Mouse (Mus musculus): ENCODE data around the gene Nckipsd. TPM values are rescaled to one million over a fixed set of nuclear protein-coding genes. Genes with fewer than 3 reads are reported as not detected.

Nckipsd gene
- polyA plus RNA-seq, 1 experiment: 5.6 TPM

DNA sequence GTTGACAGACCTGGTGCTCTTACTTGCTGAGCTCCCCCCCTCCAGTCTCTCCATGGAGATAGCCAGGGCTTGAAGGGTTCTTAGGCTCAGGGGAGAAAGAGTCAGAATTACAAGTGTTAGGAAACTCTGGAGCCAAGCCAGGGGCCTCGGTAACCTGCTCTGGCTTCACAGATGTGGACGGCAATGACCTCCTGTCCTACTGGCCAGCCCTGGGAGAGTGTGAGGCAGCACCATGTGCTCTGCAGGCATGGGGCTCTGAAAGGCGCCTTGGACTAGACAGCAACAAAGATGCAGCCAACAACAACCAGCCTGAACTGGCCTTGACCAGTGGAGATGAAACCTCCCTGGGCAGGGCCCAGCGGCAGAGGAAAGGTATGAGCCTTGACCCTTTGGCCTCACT is 39.2 kb downstream of the Nckipsd start:
- peaks cover 6% of the 10 kb centered on the region; the same call in 1 of the 2 replicates for H3K4me1 ChIP-seq (ENCODE audit: control insufficient read depth, insufficient read depth, low read length)
- H3K36me3 ChIP-seq (ENCODE audit: control insufficient read depth, insufficient read depth, low read length): no peaks in the 10 kb centered on the region
- TF ChIP-seq POLR2A (IDR thresholded peaks at IDR 0.05; ENCODE audit: control insufficient read depth, low read depth, low read length) (no peak), CTCF (IDR thresholded peaks at IDR 0.05; ENCODE audit: control insufficient read depth, insufficient read depth, insufficient replicate concordance, low read depth, low read length) (no peak)
- no peak overlapping the region for H3K4me3 ChIP-seq (ENCODE audit: control insufficient read depth, low read depth, low read length)
- no peak overlapping the region for H3K27ac ChIP-seq (ENCODE audit: control insufficient read depth, insufficient read depth, low read depth, low read length)
- no peaks in the 10 kb centered on the region for H3K27me3 ChIP-seq (ENCODE audit: control insufficient read depth, insufficient read depth, low read length)

- Histone ChIP-seq H3K4me3 (ENCODE audit: control insufficient read depth, low read depth, low read length) (no peak overlapping the region), H3K4me1 (ENCODE audit: control insufficient read depth, insufficient read depth, low read length) (peaks cover 11% of the 10 kb centered on the region), H3K36me3 (ENCODE audit: control insufficient read depth, insufficient read depth, low read length) (no peaks in the 10 kb centered on the region), H3K27me3 (ENCODE audit: control insufficient read depth, insufficient read depth, low read length) (no peaks in the 10 kb centered on the region), H3K27ac (ENCODE audit: control insufficient read depth, insufficient read depth, low read depth, low read length) (no peak overlapping the region)
- TF ChIP-seq CTCF (IDR thresholded peaks at IDR 0.05; ENCODE audit: control insufficient read depth, insufficient read depth, insufficient replicate concordance, low read depth, low read length): no peak
- no peak for TF ChIP-seq POLR2A (IDR thresholded peaks at IDR 0.05; ENCODE audit: control insufficient read depth, low read depth, low read length)
These were observed 40.3 kb downstream of the Nckipsd start for GRCm38 (mm10) chr9:108848419-108848818.

DNA sequence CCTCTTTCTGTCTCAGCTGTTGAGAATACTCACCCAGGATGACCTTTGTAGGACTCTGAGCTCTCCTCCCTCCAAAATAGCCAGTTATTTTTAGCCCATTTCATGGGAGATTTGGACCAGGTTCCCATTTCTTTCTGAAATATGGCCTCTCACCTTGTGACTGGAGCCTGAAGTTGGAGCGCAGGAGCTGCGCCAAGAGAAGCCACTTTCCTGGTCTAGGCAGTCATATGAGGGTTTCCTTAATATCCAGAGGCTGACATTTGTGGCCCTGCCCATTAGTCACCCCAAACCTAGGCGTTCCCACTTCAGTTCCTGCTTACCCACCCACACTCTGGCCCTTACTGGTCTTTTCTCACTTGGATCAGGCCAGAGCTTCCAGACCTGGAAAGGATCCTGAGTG is 44.8 kb downstream of the Nckipsd start, which contains the start of gene Slc26a6:
Gene Slc26a6 (plus strand): TSS at position 308 of the 400 bp plus-strand sequence.
- H3K4me3 ChIP-seq (ENCODE audit: control insufficient read depth, low read depth, low read length): peak within 1 kb of the TSS; percentile 70
- H3K27me3 ChIP-seq (ENCODE audit: control insufficient read depth, insufficient read depth, low read length): no peaks in the 10 kb centered on the region
- no peaks in the 10 kb centered on the region for H3K36me3 ChIP-seq (ENCODE audit: control insufficient read depth, insufficient read depth, low read length)
- peak within 1 kb of the TSS; percentile 31; the same call in 1 of the 2 replicates for H3K27ac ChIP-seq (ENCODE audit: control insufficient read depth, insufficient read depth, low read depth, low read length)
- H3K4me1 ChIP-seq (ENCODE audit: control insufficient read depth, insufficient read depth, low read length): peaks cover 28% of the 10 kb centered on the region
- TF ChIP-seq CTCF (IDR thresholded peaks at IDR 0.05; ENCODE audit: control insufficient read depth, insufficient read depth, insufficient replicate concordance, low read depth, low read length) (no peak), POLR2A (IDR thresholded peaks at IDR 0.05; ENCODE audit: control insufficient read depth, low read depth, low read length) (no peak)

DNA sequence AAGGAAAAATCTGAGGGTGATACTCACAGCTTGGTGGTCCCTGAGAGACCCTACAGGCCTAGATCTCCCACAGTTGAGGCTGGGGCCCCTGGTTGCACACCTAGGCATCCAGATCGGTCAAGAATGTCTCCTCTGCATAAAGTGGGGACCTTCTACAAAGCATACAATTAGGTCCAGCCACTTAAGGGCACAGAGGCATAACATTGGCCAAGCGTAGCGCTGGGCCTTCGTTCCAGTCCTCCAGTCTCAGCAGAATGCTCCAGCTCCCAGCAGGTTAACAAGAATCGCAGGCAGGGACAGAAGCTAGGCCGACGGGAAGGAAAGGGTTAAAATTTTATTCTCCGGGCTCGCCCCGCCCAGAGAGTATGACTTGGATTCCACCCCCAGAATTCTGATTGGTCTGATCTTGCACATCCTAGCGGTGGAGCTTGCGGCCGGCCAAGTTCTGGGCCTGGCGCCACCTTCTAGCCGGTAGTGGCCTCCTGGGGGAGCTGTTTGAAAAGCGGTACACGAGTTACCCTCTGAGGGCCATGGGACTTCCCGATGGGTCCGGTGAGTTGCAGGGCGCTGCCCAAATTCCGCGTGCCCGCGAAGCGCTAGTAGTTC is 45.6 kb downstream of the Nckipsd start:
- H3K27ac ChIP-seq (ENCODE audit: control insufficient read depth, insufficient read depth, low read depth, low read length): no peak overlapping the region
- TF ChIP-seq POLR2A (IDR thresholded peaks at IDR 0.05; ENCODE audit: control insufficient read depth, low read depth, low read length): no peak; the same call in 1 of the 2 replicates
- peak; percentile 32; the same call in 1 of the 2 replicates for TF ChIP-seq CTCF (IDR thresholded peaks at IDR 0.05; ENCODE audit: control insufficient read depth, insufficient read depth, insufficient replicate concordance, low read depth, low read length)
- peaks cover 28% of the 10 kb centered on the region for H3K4me1 ChIP-seq (ENCODE audit: control insufficient read depth, insufficient read depth, low read length)
- no peaks in the 10 kb centered on the region for H3K36me3 ChIP-seq (ENCODE audit: control insufficient read depth, insufficient read depth, low read length)
- H3K4me3 ChIP-seq (ENCODE audit: control insufficient read depth, low read depth, low read length): peak overlapping the region; percentile 70
- H3K27me3 ChIP-seq (ENCODE audit: control insufficient read depth, insufficient read depth, low read length): no peaks in the 10 kb centered on the region

DNA sequence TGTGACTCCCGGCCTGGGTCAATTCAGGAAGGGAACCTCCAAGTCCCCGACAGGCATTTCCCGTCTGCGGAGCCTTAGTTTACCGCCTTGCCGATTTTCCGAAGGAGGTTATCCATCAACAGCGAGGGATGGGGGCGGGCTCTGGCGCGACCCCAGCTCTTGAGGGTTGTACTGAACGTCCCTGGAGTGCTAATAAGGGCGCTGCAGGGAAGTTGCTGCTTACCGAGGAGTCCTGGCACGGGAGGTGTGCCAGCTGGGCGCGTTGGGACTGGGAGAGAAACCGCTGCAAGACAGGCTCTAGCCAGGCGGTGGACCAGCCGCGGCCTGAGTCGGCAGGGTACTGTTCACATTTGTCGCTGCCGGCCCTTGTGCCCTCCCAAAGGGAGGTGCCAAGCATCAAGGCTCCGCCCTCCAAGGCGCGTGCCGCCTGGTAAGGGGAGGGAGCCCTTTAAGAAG is 46.1 kb downstream of the Nckipsd start:
- peaks cover 28% of the 10 kb centered on the region for H3K4me1 ChIP-seq (ENCODE audit: control insufficient read depth, insufficient read depth, low read length)
- peak; percentile 49; the same call in 1 of the 2 replicates for TF ChIP-seq POLR2A (IDR thresholded peaks at IDR 0.05; ENCODE audit: control insufficient read depth, low read depth, low read length)
- TF ChIP-seq CTCF (IDR thresholded peaks at IDR 0.05; ENCODE audit: control insufficient read depth, insufficient read depth, insufficient replicate concordance, low read depth, low read length): no peak
- no peaks in the 10 kb centered on the region for H3K36me3 ChIP-seq (ENCODE audit: control insufficient read depth, insufficient read depth, low read length)
- no peaks in the 10 kb centered on the region for H3K27me3 ChIP-seq (ENCODE audit: control insufficient read depth, insufficient read depth, low read length)
- peak overlapping the region; percentile 70 for H3K4me3 ChIP-seq (ENCODE audit: control insufficient read depth, low read depth, low read length)
- no peak overlapping the region; the same call in 1 of the 2 replicates for H3K27ac ChIP-seq (ENCODE audit: control insufficient read depth, insufficient read depth, low read depth, low read length)

DNA sequence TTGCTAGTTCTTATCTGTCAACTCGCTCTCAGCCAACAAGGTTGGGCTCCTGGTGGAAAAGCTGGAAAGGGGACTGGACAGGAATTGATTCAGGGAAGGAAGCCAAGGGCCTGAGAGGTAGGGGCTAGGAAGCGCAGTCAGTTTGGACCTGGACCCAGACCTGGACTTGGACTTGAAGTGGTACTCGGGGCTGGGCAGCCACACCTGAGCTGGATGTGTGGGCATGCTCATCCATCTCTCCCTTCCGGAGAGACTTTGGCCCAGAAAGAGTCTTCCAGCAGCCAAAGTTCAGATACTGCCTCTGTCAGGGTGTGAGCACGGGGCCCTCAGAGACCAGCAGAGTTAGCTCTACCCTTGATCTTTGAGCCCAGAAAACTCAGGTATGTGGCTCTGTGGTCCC is 47.2 kb downstream of the Nckipsd start:
- TF ChIP-seq CTCF (IDR thresholded peaks at IDR 0.05; ENCODE audit: control insufficient read depth, insufficient read depth, insufficient replicate concordance, low read depth, low read length): no peak
- TF ChIP-seq POLR2A (IDR thresholded peaks at IDR 0.05; ENCODE audit: control insufficient read depth, low read depth, low read length): no peak
- Histone ChIP-seq H3K4me1 (ENCODE audit: control insufficient read depth, insufficient read depth, low read length) (peaks cover 28% of the 10 kb centered on the region), H3K4me3 (ENCODE audit: control insufficient read depth, low read depth, low read length) (no peak overlapping the region), H3K27me3 (ENCODE audit: control insufficient read depth, insufficient read depth, low read length) (no peaks in the 10 kb centered on the region), H3K36me3 (ENCODE audit: control insufficient read depth, insufficient read depth, low read length) (no peaks in the 10 kb centered on the region), H3K27ac (ENCODE audit: control insufficient read depth, insufficient read depth, low read depth, low read length) (no peak overlapping the region)

DNA sequence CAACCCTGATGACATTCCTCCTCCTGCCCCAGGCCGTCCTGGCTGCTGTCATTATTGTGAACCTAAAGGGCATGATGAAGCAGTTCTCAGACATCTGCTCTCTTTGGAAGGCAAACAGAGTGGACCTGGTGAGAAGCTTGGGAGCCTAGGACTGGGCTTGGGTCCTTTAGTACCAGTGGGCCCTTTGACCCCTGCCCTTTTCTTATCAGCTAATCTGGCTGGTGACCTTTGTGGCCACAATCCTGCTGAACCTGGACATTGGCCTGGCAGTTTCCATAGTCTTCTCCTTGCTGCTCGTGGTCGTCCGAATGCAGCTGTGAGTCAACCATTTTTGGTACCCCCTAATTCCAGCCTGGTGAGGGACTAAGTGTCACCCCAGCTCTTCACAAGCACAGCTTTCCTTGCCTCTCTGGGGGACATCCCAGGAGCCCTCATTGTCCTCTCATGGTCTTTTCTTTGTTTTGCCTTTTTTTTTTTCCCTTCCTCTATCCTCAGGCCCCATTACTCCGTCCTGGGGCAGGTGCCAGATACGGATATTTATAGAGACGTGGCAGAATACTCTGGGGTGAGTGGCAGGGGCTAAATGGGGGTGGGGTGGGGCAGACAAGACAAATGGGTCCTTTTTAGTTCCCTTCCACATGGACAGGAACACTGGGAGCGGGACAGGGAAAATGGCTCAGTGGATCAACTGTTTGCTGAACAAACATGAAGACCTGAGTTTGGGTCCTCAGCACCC is 50.8 kb downstream of the Nckipsd start:
- Histone ChIP-seq H3K36me3 (ENCODE audit: control insufficient read depth, insufficient read depth, low read length) (no peaks in the 10 kb centered on the region), H3K4me1 (ENCODE audit: control insufficient read depth, insufficient read depth, low read length) (peaks cover 14% of the 10 kb centered on the region), H3K4me3 (ENCODE audit: control insufficient read depth, low read depth, low read length) (no peak overlapping the region), H3K27ac (ENCODE audit: control insufficient read depth, insufficient read depth, low read depth, low read length) (no peak overlapping the region), H3K27me3 (ENCODE audit: control insufficient read depth, insufficient read depth, low read length) (no peaks in the 10 kb centered on the region)
- TF ChIP-seq POLR2A (IDR thresholded peaks at IDR 0.05; ENCODE audit: control insufficient read depth, low read depth, low read length) (no peak), CTCF (IDR thresholded peaks at IDR 0.05; ENCODE audit: control insufficient read depth, insufficient read depth, insufficient replicate concordance, low read depth, low read length) (no peak)

Other genes with a start within 250 kb of the Nckipsd start
- gene Impdh2, start 248.1 kb upstream of the Nckipsd start, polyA plus RNA-seq (2012; rRNA removed): 172 and 183 TPM in 2 replicates
- gene Ndufaf3, start 240.9 kb upstream of the Nckipsd start, polyA plus RNA-seq (2012; rRNA removed): 347 and 402 TPM in 2 replicates
- gene Dalrd3, start 238.5 kb upstream of the Nckipsd start, polyA plus RNA-seq (2012; rRNA removed): 184 and 185 TPM in 2 replicates
- 13.4 and 13.5 TPM in 2 replicates for gene Wdr6, start 229.6 kb upstream of the Nckipsd start, polyA plus RNA-seq (2012; rRNA removed)
- 5.4 and 5.5 TPM in 2 replicates for gene P4htm, start 210.7 kb upstream of the Nckipsd start, polyA plus RNA-seq (2012; rRNA removed)
- gene Arih2, start 159.0 kb upstream of the Nckipsd start, polyA plus RNA-seq (2012; rRNA removed): 138 and 143 TPM in 2 replicates
- 19.7 and 20.4 TPM in 2 replicates for gene Slc25a20, start 146.3 kb upstream of the Nckipsd start, polyA plus RNA-seq (2012; rRNA removed)
- 105 and 112 TPM in 2 replicates for gene Prkar2a, start 119.1 kb upstream of the Nckipsd start, polyA plus RNA-seq (2012; rRNA removed)
- 49.7 and 54.0 TPM in 2 replicates for gene Ip6k2, start 24.6 kb upstream of the Nckipsd start, polyA plus RNA-seq (2012; rRNA removed)
- gene Celsr3, start 18.0 kb downstream of the Nckipsd start, polyA plus RNA-seq (2012; rRNA removed): 1.2 and 1.3 TPM in 2 replicates
- 7.2 and 8.4 TPM in 2 replicates for gene Slc26a6, start 44.9 kb downstream of the Nckipsd start, polyA plus RNA-seq (2012; rRNA removed)
- 400 and 456 TPM in 2 replicates for gene Tmem89, start 106.3 kb downstream of the Nckipsd start, polyA plus RNA-seq (2012; rRNA removed)
- 432 and 464 TPM in 2 replicates for gene Uqcrc1, start 128.3 kb downstream of the Nckipsd start, polyA plus RNA-seq (2012; rRNA removed)
- gene Col7a1, start 145.2 kb downstream of the Nckipsd start, polyA plus RNA-seq (2012; rRNA removed): 3.4 and 4.9 TPM in 2 replicates
- 0.35 and 0.88 TPM in 2 replicates for gene Ucn2, start 177.6 kb downstream of the Nckipsd start, polyA plus RNA-seq (2012; rRNA removed)
- gene Pfkfb4, start 183.4 kb downstream of the Nckipsd start, polyA plus RNA-seq (2012; rRNA removed): 41.2 and 53.3 TPM in 2 replicates
- 21.0 and 22.7 TPM in 2 replicates for gene Shisa5, start 230.2 kb downstream of the Nckipsd start, polyA plus RNA-seq (2012; rRNA removed)

All from testis, adult 2 months (tissue).